Mouse (Mus musculus) ES-E14 (cell line): ENCODE data around the gene Pop5.

ENCODE experiments used
- HCFC1 ChIP-seq: IDR thresholded peaks from 2 replicates; pipeline ENCODE4 v1.6.1; 2012; ENCODE audit warnings: low read length, inconsistent platforms, borderline replicate concordance; ENCODE audit not compliant: insufficient read depth
- ZC3H11A ChIP-seq: IDR thresholded peaks from 2 replicates; pipeline ENCODE4 v1.6.1; 2012; ENCODE audit warnings: low read depth, mild to moderate bottlenecking, inconsistent platforms, low read length, borderline replicate concordance
- ZNF384 ChIP-seq: IDR thresholded peaks from 2 replicates; pipeline ENCODE4 v1.6.1; 2012; ENCODE audit warnings: low read depth, low read length, inconsistent platforms

GRCm38 (mm10) chr5:115260356-115260755 lies 24.7 kb downstream of the Pop5 start:
- TF ChIP-seq ZNF384: no peak
- no peak for TF ChIP-seq ZC3H11A
- TF ChIP-seq HCFC1: no peak
